Mouse (Mus musculus) MEL (cell line): ENCODE data around the gene Tsnaxip1. TPM values are rescaled to one million over a fixed set of nuclear protein-coding genes. Genes with fewer than 3 reads are reported as not detected.
A peak's percentile ranks its signal among the peaks of the same experiment; 100 is the strongest.

Experiments used
- DNase-seq: peaks from one replicate; pipeline ENCODE4 v3.0.0; 2011; ENCODE audit warnings: low read depth, low spot score
- H3K27ac ChIP-seq: 2 replicates; pipeline ENCODE4 v1.5.1; 2012; ENCODE audit warnings: low read depth, mild to moderate bottlenecking, control low read depth, low read length, moderate library complexity; ENCODE audit not compliant: control insufficient read depth
- H3K27me3 ChIP-seq, 2 experiments: fragments of 150-350 bp in 1 of 2; sonication (generic) in 1 of 2; 2 replicates each; pipeline ENCODE4 v1.6.1; 2012; ENCODE audit warnings: low read length in 2 of 2, mild to moderate bottlenecking in 2 of 2, improper control_type of control experiment in 1 of 2, moderate library complexity in 1 of 2; ENCODE audit not compliant: insufficient read depth in 2 of 2, control insufficient read depth in 1 of 2
- H3K36me3 ChIP-seq, 2 experiments: 2 replicates each; pipeline ENCODE4 v1.6.1; 2012 to 2014; ENCODE audit warnings: low read length in 2 of 2, improper control_type of control experiment in 1 of 2, inconsistent platforms in 1 of 2, mild to moderate bottlenecking in 1 of 2; ENCODE audit not compliant: insufficient read depth in 2 of 2, control insufficient read depth in 1 of 2
- H3K4me1 ChIP-seq, 2 experiments: fragments of 150-350 bp in 1 of 2; sonication (generic) in 1 of 2; 2 replicates each; pipeline ENCODE4 v1.6.1; 2012; ENCODE audit warnings: low read length in 2 of 2, improper control_type of control experiment in 1 of 2, mild to moderate bottlenecking in 1 of 2; ENCODE audit not compliant: insufficient read depth in 2 of 2, control insufficient read depth in 1 of 2
- H3K4me3 ChIP-seq, 2 experiments: fragments of 150-350 bp in 1 of 2; sonication (generic) in 1 of 2; 2 replicates each; pipeline ENCODE4 v1.5.1; 2012; ENCODE audit warnings: low read depth in 2 of 2, low read length in 2 of 2, mild to moderate bottlenecking in 2 of 2, moderate library complexity in 2 of 2, control low read depth in 1 of 2, improper control_type of control experiment in 1 of 2; ENCODE audit not compliant: control insufficient read depth in 1 of 2, insufficient read depth in 1 of 2
- H3K79me2 ChIP-seq: 2 replicates; pipeline ENCODE4 v1.6.1; 2012; ENCODE audit warnings: mild to moderate bottlenecking, low read length, moderate library complexity; ENCODE audit not compliant: control insufficient read depth, poor library complexity, insufficient read depth
- H3K9ac ChIP-seq: 2 replicates; pipeline ENCODE4 v1.6.1; 2012; ENCODE audit warnings: low read depth, mild to moderate bottlenecking, control low read depth, low read length, moderate library complexity; ENCODE audit not compliant: control insufficient read depth, poor library complexity, severe bottlenecking
- H3K9me3 ChIP-seq: fragments of 150-350 bp; sonication (generic); replicated peaks from 2 replicates; pipeline ENCODE4 v1.6.1; 2012; ENCODE audit warnings: mild to moderate bottlenecking, low read length, improper control_type of control experiment, moderate library complexity; ENCODE audit not compliant: insufficient read depth
- BHLHE40 ChIP-seq: IDR thresholded peaks from 2 replicates; pipeline ENCODE4 v1.6.1; 2012; ENCODE audit warnings: low read depth, mild to moderate bottlenecking, inconsistent platforms, low read length, improper control_type of control experiment, borderline replicate concordance
- CHD1 ChIP-seq: IDR thresholded peaks from 2 replicates; pipeline ENCODE4 v1.6.1; 2012; ENCODE audit warnings: low read depth, mild to moderate bottlenecking, inconsistent platforms, low read length, improper control_type of control experiment
- E2F4 ChIP-seq: IDR thresholded peaks from 2 replicates; pipeline ENCODE4 v1.6.1; 2011; ENCODE audit warnings: low read depth, low read length, improper control_type of control experiment, borderline replicate concordance
- ELF1 ChIP-seq: IDR thresholded peaks from 2 replicates; pipeline ENCODE4 v1.6.1; 2014; ENCODE audit warnings: low read depth, mild to moderate bottlenecking, inconsistent platforms, low read length, improper control_type of control experiment, moderate library complexity
- ETS1 ChIP-seq: IDR thresholded peaks from 2 replicates; pipeline ENCODE4 v1.6.1; 2012; ENCODE audit warnings: low read depth, mild to moderate bottlenecking, inconsistent platforms, low read length, improper control_type of control experiment, moderate library complexity
- GABPA ChIP-seq: IDR thresholded peaks from 2 replicates; pipeline ENCODE4 v1.6.1; 2012; ENCODE audit warnings: low read depth, mild to moderate bottlenecking, inconsistent platforms, low read length, improper control_type of control experiment, moderate library complexity
- JUND ChIP-seq: IDR thresholded peaks from 2 replicates; pipeline ENCODE4 v1.6.1; 2011; ENCODE audit warnings: low read depth, mild to moderate bottlenecking, improper control_type of control experiment, low read length
- MAFK ChIP-seq: IDR thresholded peaks from 2 replicates; pipeline ENCODE4 v1.6.1; 2011; ENCODE audit warnings: low read depth, mild to moderate bottlenecking, low read length, improper control_type of control experiment, borderline replicate concordance
- MAX ChIP-seq: IDR thresholded peaks from 2 replicates; pipeline ENCODE4 v1.6.1; 2011; ENCODE audit warnings: low read length, improper control_type of control experiment
- MAZ ChIP-seq: IDR thresholded peaks from 2 replicates; pipeline ENCODE4 v1.6.1; 2012; ENCODE audit warnings: low read depth, mild to moderate bottlenecking, inconsistent platforms, low read length, improper control_type of control experiment
- MEF2A ChIP-seq: IDR thresholded peaks from 2 replicates; pipeline ENCODE4 v1.6.1; 2014; ENCODE audit warnings: low read depth, mild to moderate bottlenecking, inconsistent platforms, low read length, improper control_type of control experiment; ENCODE audit not compliant: poor library complexity, insufficient replicate concordance, severe bottlenecking; ENCODE audit errors: extremely low read depth
- MXI1 ChIP-seq: IDR thresholded peaks from 2 replicates; pipeline ENCODE4 v1.6.1; 2011; ENCODE audit warnings: mild to moderate bottlenecking, low read depth, low read length, improper control_type of control experiment
- MYB ChIP-seq: IDR thresholded peaks from 2 replicates; pipeline ENCODE4 v1.6.1; 2011; ENCODE audit warnings: mild to moderate bottlenecking, low read depth, low read length, improper control_type of control experiment
- MYC ChIP-seq: IDR thresholded peaks from 2 replicates; pipeline ENCODE4 v1.6.1; 2011; ENCODE audit warnings: low read depth, mild to moderate bottlenecking, low read length, improper control_type of control experiment, moderate library complexity
- NELFE ChIP-seq: IDR thresholded peaks from 2 replicates; pipeline ENCODE4 v1.6.1; 2011; ENCODE audit warnings: low read depth, low read length, improper control_type of control experiment
- NRF1 ChIP-seq: IDR thresholded peaks from 2 replicates; pipeline ENCODE4 v1.6.1; 2014; ENCODE audit warnings: low read depth, mild to moderate bottlenecking, inconsistent platforms, low read length, improper control_type of control experiment, moderate library complexity; ENCODE audit not compliant: poor library complexity, insufficient read depth, severe bottlenecking
- POLR2A ChIP-seq, 2 experiments: IDR thresholded peaks; 2 replicates each; pipeline ENCODE4 v1.6.1; 2011 to 2012; ENCODE audit warnings: low read length in 2 of 2, mild to moderate bottlenecking in 2 of 2, control low read depth in 1 of 2, improper control_type of control experiment in 1 of 2, low read depth in 1 of 2, moderate library complexity in 1 of 2; ENCODE audit not compliant: control insufficient read depth in 1 of 2, insufficient read depth in 1 of 2, poor library complexity in 1 of 2
- POLR2AphosphoS2 ChIP-seq: IDR thresholded peaks from 2 replicates; pipeline ENCODE4 v1.6.1; 2011; ENCODE audit warnings: low read length, improper control_type of control experiment
- POLR2AphosphoS5 ChIP-seq: IDR thresholded peaks from 2 replicates; pipeline ENCODE4 v1.6.1; 2012; ENCODE audit warnings: low read depth, borderline replicate concordance, mild to moderate bottlenecking, inconsistent platforms, low read length, moderate library complexity, mixed read lengths
- RAD21 ChIP-seq: IDR thresholded peaks from 2 replicates; pipeline ENCODE4 v1.6.1; 2011; ENCODE audit warnings: mild to moderate bottlenecking, low read depth, low read length, improper control_type of control experiment
- RCOR1 ChIP-seq: IDR thresholded peaks from 2 replicates; pipeline ENCODE4 v1.6.1; 2012; ENCODE audit warnings: low read depth, mild to moderate bottlenecking, inconsistent platforms, low read length, improper control_type of control experiment
- SIN3A ChIP-seq: IDR thresholded peaks from 2 replicates; pipeline ENCODE4 v1.6.1; 2012; ENCODE audit warnings: low read length, improper control_type of control experiment, inconsistent platforms
- SMC3 ChIP-seq: IDR thresholded peaks from 2 replicates; pipeline ENCODE4 v1.6.1; 2011; ENCODE audit warnings: low read depth, low read length, improper control_type of control experiment
- TAL1 ChIP-seq: IDR thresholded peaks from 2 replicates; pipeline ENCODE4 v1.6.1; 2012; ENCODE audit warnings: mild to moderate bottlenecking, inconsistent platforms, low read length, moderate library complexity, mixed read lengths
- TBP ChIP-seq: IDR thresholded peaks from 2 replicates; pipeline ENCODE4 v1.8.0; 2011; ENCODE audit warnings: low read depth, low read length, improper control_type of control experiment
- TCF12 ChIP-seq: IDR thresholded peaks from 2 replicates; pipeline ENCODE4 v1.6.1; 2014; ENCODE audit warnings: low read depth, mild to moderate bottlenecking, inconsistent platforms, low read length, improper control_type of control experiment, moderate library complexity
- UBTF ChIP-seq: IDR thresholded peaks from 2 replicates; pipeline ENCODE4 v1.6.1; 2012; ENCODE audit warnings: low read depth, mild to moderate bottlenecking, inconsistent platforms, low read length, improper control_type of control experiment, moderate library complexity, borderline replicate concordance; ENCODE audit not compliant: insufficient read depth
- USF2 ChIP-seq, 2 experiments: IDR thresholded peaks; 2 replicates each; pipeline ENCODE4 v1.6.1; 2011 to 2012; ENCODE audit warnings: improper control_type of control experiment in 2 of 2, low read length in 2 of 2, borderline replicate concordance in 1 of 2, inconsistent platforms in 1 of 2, low read depth in 1 of 2, mild to moderate bottlenecking in 1 of 2; ENCODE audit not compliant: insufficient read depth in 1 of 2
- ZNF384 ChIP-seq: IDR thresholded peaks from 2 replicates; pipeline ENCODE4 v1.6.1; 2012; ENCODE audit warnings: low read depth, mild to moderate bottlenecking, inconsistent platforms, low read length, improper control_type of control experiment
- polyA plus RNA-seq, 2 experiments: library from polyadenylated mRNA; stranded (reverse) in 1 of 2; unstranded in 1 of 2; fragments of >175 nt in 1 of 2; fragments of >200 nt in 1 of 2; gene quantifications; 2 replicates each; pipeline versions ENCODE4 v1.2.1 to v1.2.4; 2012; ENCODE audit warnings: low replicate concordance in 2 of 2, low read depth in 1 of 2; ENCODE audit not compliant: insufficient read length in 2 of 2, insufficient read depth in 1 of 2, missing spikeins in 1 of 2
- total RNA-seq: library from RNA; depleted of rRNA; stranded (reverse); fragments of 300-350 nt; gene quantifications from 2 replicates; pipeline ENCODE4 v1.2.3, GENCODE M21; 2012

Tsnaxip1 gene
- total and polyA plus RNA-seq, 3 experiments, result 0.10 TPM; not detected in 2

DNA sequence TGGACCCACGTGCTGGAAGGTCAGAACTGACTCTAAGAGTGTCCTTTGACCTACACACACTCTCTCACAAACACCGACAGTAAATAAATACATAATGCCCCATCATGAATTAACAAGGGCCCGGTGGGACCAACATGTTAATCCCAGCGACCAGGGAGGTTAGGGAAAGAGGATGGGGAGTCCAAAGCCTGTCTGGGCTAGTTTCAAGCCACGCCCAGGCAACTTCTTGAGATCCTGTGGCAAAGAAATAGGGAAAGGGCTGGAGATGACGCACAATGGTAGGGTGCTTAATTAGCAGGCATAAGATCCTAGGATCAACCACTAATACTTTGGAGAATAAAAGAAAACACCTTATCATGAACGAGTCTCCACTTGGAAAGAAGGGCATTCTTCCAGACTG, 23.1 kb downstream of the Tsnaxip1 start:
- peaks cover 0 to 10% of the 10 kb centered on the region in 2 experiments; a peak in 2 of 4 replicates for H3K4me1 ChIP-seq

DNA sequence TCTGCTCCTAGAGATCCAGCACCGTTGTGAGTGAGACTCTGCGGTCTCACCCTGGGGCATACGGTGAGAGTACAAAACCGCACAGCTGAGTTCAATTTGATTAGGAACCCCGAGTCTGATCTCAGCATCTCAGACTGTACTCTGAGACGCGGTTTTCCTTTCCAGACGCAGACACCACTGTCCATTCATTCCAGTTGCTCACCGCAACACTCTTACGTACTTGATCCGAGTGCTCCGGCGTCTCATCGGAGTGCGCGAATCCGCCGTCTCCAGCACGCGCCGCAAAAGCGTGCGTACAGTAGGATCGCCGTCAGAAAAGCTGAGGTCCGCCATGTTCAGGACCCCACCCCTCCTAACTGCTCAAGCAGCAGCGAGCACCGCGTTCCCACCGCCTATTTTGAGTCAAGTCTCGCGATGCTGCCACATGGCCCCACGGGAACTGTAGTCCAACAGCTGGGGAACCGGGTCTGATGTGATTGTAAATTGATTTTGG, 24.2 kb downstream of the Tsnaxip1 start:
- Histone ChIP-seq H3K4me1 (peaks cover 0 to 18% of the 10 kb centered on the region in 2 experiments; a peak in 2 of 4 replicates), H3K36me3 (peaks cover 0 to 13% of the 10 kb centered on the region in 2 experiments; a peak in 2 of 4 replicates)
- DNase-seq, result peak; percentile 97
- TF ChIP-seq MYC (peak; percentile 56; the same call in 1 of the 2 replicates), SMC3 (no peak), POLR2AphosphoS5 (no peak), TAL1 (peak; percentile 29; the same call in 1 of the 2 replicates), GABPA (no peak), SIN3A (peak; percentile 95), USF2 (IDR thresholded peaks at IDR 0.05; ENCODE audit: borderline replicate concordance in 1 of 2, insufficient read depth in 1 of 2, low read depth in 1 of 2, low read length in 2 of 2) (no peak), NRF1 (0 out of 2 replicates have a peak, but pooled peaks have one; percentile 33), MAX (peak; percentile 60; the same call in 1 of the 2 replicates), ZNF384 (no peak), TBP (peak; percentile 85), POLR2AphosphoS2 (peak; percentile 92), TCF12 (peak; percentile 28; the same call in 1 of the 2 replicates), E2F4 (no peak), POLR2A (IDR thresholded peaks at IDR 0.05; ENCODE audit: control insufficient read depth in 1 of 2, insufficient read depth in 1 of 2, low read depth in 1 of 2, low read length in 2 of 2, poor library complexity in 1 of 2) (peak; percentile 87 to 97), MEF2A (no peak), RAD21 (no peak), CHD1 (no peak), MAFK (no peak), MYB (no peak), MXI1 (peak; percentile 93), RCOR1 (no peak), ELF1 (peak; percentile 50; the same call in 1 of the 2 replicates), MAZ (peak; percentile 83), BHLHE40 (no peak), UBTF (no peak), NELFE (peak; percentile 97), JUND (no peak), ETS1 (peak; percentile 42; the same call in 1 of the 2 replicates)

More for the DNA sequence above, 23.1 kb downstream of the Tsnaxip1 start:
- peak overlapping the region; percentile 12; the same call in 1 of the 2 replicates for H3K9ac ChIP-seq
- H3K79me2 ChIP-seq, result peaks cover 12% of the 10 kb centered on the region
- peaks cover 0 to 7% of the 10 kb centered on the region in 2 experiments; a peak in 2 of 4 replicates for H3K36me3 ChIP-seq
- H3K9me3 ChIP-seq, result no peaks in the 10 kb centered on the region
- H3K4me3 ChIP-seq, result peak overlapping the region in 1 of 2 experiments; percentile 74; a peak in 1 of 4 replicates
- no peak for DNase-seq
- no peak for TF ChIP-seq RCOR1
- TF ChIP-seq NELFE, result no peak
- no peak overlapping the region for H3K27ac ChIP-seq
- no peaks in the 10 kb centered on the region for H3K27me3 ChIP-seq

More for the DNA sequence above, 24.2 kb downstream of the Tsnaxip1 start:
- H3K9me3 ChIP-seq, result no peaks in the 10 kb centered on the region
- peak overlapping the region; percentile 88 for H3K9ac ChIP-seq
- peak overlapping the region; percentile 74 to 93 for H3K4me3 ChIP-seq
- no peaks in the 10 kb centered on the region for H3K27me3 ChIP-seq
- H3K79me2 ChIP-seq, result peaks cover 21% of the 10 kb centered on the region
- peak overlapping the region; percentile 80 for H3K27ac ChIP-seq
